Mouse (Mus musculus): ENCODE data around the gene Thra. TPM values are rescaled to one million over a fixed set of nuclear protein-coding genes. Genes with fewer than 3 reads are reported as not detected.

Thra gene
- polyA plus RNA-seq, 1 experiment from 2014 or later, result 106 TPM

- Histone ChIP-seq H3K4me3 (replicated peaks) (peak overlapping the region; percentile 100), H3K27me3 (no peaks in the 10 kb centered on the region), H3K4me1 (replicated peaks) (peaks cover 58% of the 10 kb centered on the region), H3K4me2 (replicated peaks) (peak overlapping the region; percentile 99), H3K9ac (replicated peaks) (peak overlapping the region; percentile 100), H3K27ac (peak overlapping the region; percentile 100), H3K36me3 (peaks cover 27% of the 10 kb centered on the region), H3K9me3 (no peaks in the 10 kb centered on the region)
- 3% methylated on average over 23 of the region's 23 CpGs for WGBS
- ATAC-seq, result peak; percentile 72
Measured at GRCm38 (mm10) chr11:98796515-98797216, 56.2 kb downstream of the Thra start.

GRCm38 (mm10) chr11:98797306-98797705, 56.9 kb downstream of the Thra start:
- Histone ChIP-seq H3K4me3 (replicated peaks) (peak overlapping the region; percentile 100), H3K36me3 (peaks cover 33% of the 10 kb centered on the region), H3K4me1 (replicated peaks) (peaks cover 54% of the 10 kb centered on the region), H3K9ac (replicated peaks) (peak overlapping the region; percentile 100), H3K9me3 (no peaks in the 10 kb centered on the region), H3K27ac (peak overlapping the region; percentile 49; the same call in 1 of the 2 replicates), H3K27me3 (no peaks in the 10 kb centered on the region), H3K4me2 (replicated peaks) (peak overlapping the region; percentile 99)
- ATAC-seq, result no peak
- WGBS, result 13% methylated on average over 5 of the region's 5 CpGs

GRCm38 (mm10) chr11:98797909-98798308, 57.5 kb downstream of the Thra start:
- peaks cover 48% of the 10 kb centered on the region for H3K4me1 ChIP-seq (replicated peaks)
- H3K27ac ChIP-seq, result peak overlapping the region; percentile 49; the same call in 1 of the 2 replicates
- H3K4me3 ChIP-seq (replicated peaks), result peak overlapping the region; percentile 100
- no peaks in the 10 kb centered on the region for H3K27me3 ChIP-seq
- peak overlapping the region; percentile 99 for H3K4me2 ChIP-seq (replicated peaks)
- no peaks in the 10 kb centered on the region for H3K9me3 ChIP-seq
- WGBS, result 54% methylated on average over 4 of the region's 4 CpGs
- peak overlapping the region; percentile 100 for H3K9ac ChIP-seq (replicated peaks)
- peaks cover 39% of the 10 kb centered on the region for H3K36me3 ChIP-seq
- no peak for ATAC-seq

GRCm38 (mm10) chr11:98804605-98805004, 64.2 kb downstream of the Thra start, which contains the start of gene Casc3:
Gene Casc3 (plus strand): TSS chr11:98804905.
- H3K9ac ChIP-seq (replicated peaks), result no peak within 1 kb of the TSS
- H3K27ac ChIP-seq, result no peak within 1 kb of the TSS
- WGBS, result 94% methylated on average over 5 of the region's 5 CpGs
- peaks cover 80% of the 10 kb centered on the region for H3K36me3 ChIP-seq
- no peak for ATAC-seq
- H3K4me2 ChIP-seq (replicated peaks), result no peak within 1 kb of the TSS
- H3K4me1 ChIP-seq (replicated peaks), result peaks cover 19% of the 10 kb centered on the region
- no peak within 1 kb of the TSS for H3K4me3 ChIP-seq (replicated peaks)
- H3K27me3 ChIP-seq, result no peaks in the 10 kb centered on the region
- H3K9me3 ChIP-seq, result no peaks in the 10 kb centered on the region

GRCm38 (mm10) chr11:98808417-98808816, 68.0 kb downstream of the Thra start:
- no peaks in the 10 kb centered on the region for H3K27me3 ChIP-seq
- H3K27ac ChIP-seq, result peak overlapping the region; percentile 98; the same call in 1 of the 2 replicates
- H3K36me3 ChIP-seq, result peaks cover 60% of the 10 kb centered on the region
- H3K4me2 ChIP-seq (replicated peaks), result peak overlapping the region; percentile 82
- no peak for ATAC-seq
- no peaks in the 10 kb centered on the region for H3K9me3 ChIP-seq
- WGBS, result 77% methylated on average over 2 of the region's 2 CpGs
- peaks cover 28% of the 10 kb centered on the region for H3K4me1 ChIP-seq (replicated peaks)
- 0 out of 2 replicates have a peak overlapping the region, but pooled peaks have one; percentile 89 for H3K4me3 ChIP-seq (replicated peaks)
- H3K9ac ChIP-seq (replicated peaks), result no peak overlapping the region

GRCm38 (mm10) chr11:98809457-98810290, 69.2 kb downstream of the Thra start:
- Histone ChIP-seq H3K4me3 (replicated peaks) (peak overlapping the region; percentile 89), H3K9me3 (no peaks in the 10 kb centered on the region), H3K27ac (peak overlapping the region; percentile 98), H3K36me3 (peaks cover 57% of the 10 kb centered on the region), H3K4me2 (replicated peaks) (peak overlapping the region; percentile 82), H3K4me1 (replicated peaks) (peaks cover 28% of the 10 kb centered on the region), H3K27me3 (no peaks in the 10 kb centered on the region), H3K9ac (replicated peaks) (peak overlapping the region; percentile 94)
- WGBS, result under 1% methylated on average over 75 of the region's 84 CpGs
- ATAC-seq, result peak; percentile 99

- peak overlapping the region; percentile 94 for H3K9ac ChIP-seq (replicated peaks)
- H3K27ac ChIP-seq, result peak overlapping the region; percentile 98
- peaks cover 28% of the 10 kb centered on the region for H3K4me1 ChIP-seq (replicated peaks)
- no peaks in the 10 kb centered on the region for H3K9me3 ChIP-seq
- H3K27me3 ChIP-seq, result no peaks in the 10 kb centered on the region
- H3K36me3 ChIP-seq, result peaks cover 53% of the 10 kb centered on the region
- peak overlapping the region; percentile 89 for H3K4me3 ChIP-seq (replicated peaks)
- H3K4me2 ChIP-seq (replicated peaks), result peak overlapping the region; percentile 82
- WGBS, result 81% methylated on average over 7 of the region's 7 CpGs
- ATAC-seq, result no peak
Measured at GRCm38 (mm10) chr11:98810686-98811085, 70.2 kb downstream of the Thra start.

- no peaks in the 10 kb centered on the region for H3K9me3 ChIP-seq
- H3K27me3 ChIP-seq, result no peaks in the 10 kb centered on the region
- ATAC-seq, result no peak
- no peak overlapping the region for H3K9ac ChIP-seq (replicated peaks)
- WGBS, result 96% methylated on average over 1 of the region's 1 CpGs
- H3K4me1 ChIP-seq (replicated peaks), result peaks cover 4% of the 10 kb centered on the region
- H3K4me3 ChIP-seq (replicated peaks), result no peak overlapping the region
- H3K36me3 ChIP-seq, result peaks cover 81% of the 10 kb centered on the region
- no peak overlapping the region for H3K4me2 ChIP-seq (replicated peaks)
- H3K27ac ChIP-seq, result no peak overlapping the region
Measured at GRCm38 (mm10) chr11:98816706-98817239, 76.3 kb downstream of the Thra start.

Other genes with a start within 250 kb of the Thra start
- gene Ikzf3, start 194.6 kb upstream of the Thra start, polyA plus RNA-seq (2015; fragmentation: Nextera tagmentation; extraction: Ambion mirVana), result 0.36 TPM in 1 of 2 replicates, not detected in the other
- gene Zpbp2, start 189.5 kb upstream of the Thra start, polyA plus RNA-seq (2015; fragmentation: Nextera tagmentation; extraction: Ambion mirVana), result 0.12 TPM in 1 of 2 replicates, not detected in the other
- 87.0 and 97.3 TPM in 2 replicates for gene Ormdl3, start 153.3 kb upstream of the Thra start, polyA plus RNA-seq (2015; fragmentation: Nextera tagmentation; extraction: Ambion mirVana)
- gene Lrrc3c, start 142.3 kb upstream of the Thra start, polyA plus RNA-seq (2015; fragmentation: Nextera tagmentation; extraction: Ambion mirVana), result not detected in 2 replicates
- 0.90 and 1.5 TPM in 2 replicates for gene Gm12355, start 115.0 kb upstream of the Thra start, polyA plus RNA-seq (2015; fragmentation: Nextera tagmentation; extraction: Ambion mirVana)
- not detected in 2 replicates for gene Gsdma3, start 114.3 kb upstream of the Thra start, polyA plus RNA-seq (2015; fragmentation: Nextera tagmentation; extraction: Ambion mirVana)
- not detected in 2 replicates for gene Gsdma2, start 93.9 kb upstream of the Thra start, polyA plus RNA-seq (2015; fragmentation: Nextera tagmentation; extraction: Ambion mirVana)
- not detected in 2 replicates for gene Gsdma, start 76.3 kb upstream of the Thra start, polyA plus RNA-seq (2015; fragmentation: Nextera tagmentation; extraction: Ambion mirVana)
- 174 and 190 TPM in 2 replicates for gene Psmd3, start 58.1 kb upstream of the Thra start, polyA plus RNA-seq (2015; fragmentation: Nextera tagmentation; extraction: Ambion mirVana)
- gene Csf3, start 39.4 kb upstream of the Thra start, polyA plus RNA-seq (2015; fragmentation: Nextera tagmentation; extraction: Ambion mirVana), result not detected in 2 replicates
- 83.5 and 90.3 TPM in 2 replicates for gene Med24, start 11.2 kb upstream of the Thra start, polyA plus RNA-seq (2015; fragmentation: Nextera tagmentation; extraction: Ambion mirVana)
- gene Nr1d1, start 34.7 kb downstream of the Thra start, polyA plus RNA-seq (2015; fragmentation: Nextera tagmentation; extraction: Ambion mirVana), result 1.2 and 1.9 TPM in 2 replicates
- gene Msl1, start 54.9 kb downstream of the Thra start, polyA plus RNA-seq (2015; fragmentation: Nextera tagmentation; extraction: Ambion mirVana), result 34.2 and 34.5 TPM in 2 replicates
- 52.6 and 57.6 TPM in 2 replicates for gene Casc3, start 64.3 kb downstream of the Thra start, polyA plus RNA-seq (2015; fragmentation: Nextera tagmentation; extraction: Ambion mirVana)
- 4.7 and 5.8 TPM in 2 replicates for gene Rapgefl1, start 96.1 kb downstream of the Thra start, polyA plus RNA-seq (2015; fragmentation: Nextera tagmentation; extraction: Ambion mirVana)
- 4.9 and 5.2 TPM in 2 replicates for gene Wipf2, start 123.0 kb downstream of the Thra start, polyA plus RNA-seq (2015; fragmentation: Nextera tagmentation; extraction: Ambion mirVana)
- 10.6 and 11.3 TPM in 2 replicates for gene Cdc6, start 167.2 kb downstream of the Thra start, polyA plus RNA-seq (2015; fragmentation: Nextera tagmentation; extraction: Ambion mirVana)
- 7.5 and 9.1 TPM in 2 replicates for gene Rara, start 187.2 kb downstream of the Thra start, polyA plus RNA-seq (2015; fragmentation: Nextera tagmentation; extraction: Ambion mirVana)
- gene Gjd3, start 242.4 kb downstream of the Thra start, polyA plus RNA-seq (2015; fragmentation: Nextera tagmentation; extraction: Ambion mirVana), result 0.58 and 0.99 TPM in 2 replicates

Data from midbrain, embryonic 13.5 days (tissue).